ENCODE assay signal across 21 mouse cellular contexts in genomic region chr4:44154884-44155283, GRCm38 (mm10).
DNase-seq lines count a peak whose midpoint lies in the region; ATAC-seq and TF ChIP-seq lines count a peak whose summit lies in the region.
"Had no signal": no experiment of that assay in that cellular context is flagged by ENCODE, and none has a peak within 500 bp of the region (broad histone marks: within the 10 kb centered on the region; RNA-seq: fewer than 3 reads in every experiment).

No protein-coding gene starts in this region.

- H3K4me2 ChIP-seq in liver, embryonic 12.5 days = peak overlapping the region; percentile 41
- H3K4me2 ChIP-seq in liver, embryonic 16.5 days (ENCODE audit: low read depth, low read length) = peak overlapping the region; percentile 17; the same call in 1 of the 2 replicates
- H3K4me2 ChIP-seq: embryonic facial prominence, embryonic 15.5 days; forebrain, embryonic 12.5 days; heart, embryonic 11.5 days; heart, embryonic 15.5 days; hindbrain, embryonic 13.5 days had no signal

- TF ChIP-seq RAD21 in MEL (IDR thresholded peaks at IDR 0.05; ENCODE audit: low read depth, low read length) = no peak

- ATAC-seq in liver, embryonic 12.5 days = peak; percentile 77
- ATAC-seq in liver, embryonic 16.5 days (ENCODE audit: low read depth) = peak; percentile 67; the same call in 1 of the 2 replicates
- ATAC-seq: forebrain, embryonic 16.5 days; hindbrain, postnatal 0 days had no signal

- peak; percentile 57 for DNase-seq in MEL (ENCODE audit: low read depth, low spot score)
- DNase-seq in c-Kit-positive CD71-positive TER-119-positive erythroid progenitor cells, embryonic 14.5 days (ENCODE audit: low spot score) = peak; percentile 48
- no peak for DNase-seq in thymus, postnatal 14 days
- no peak for DNase-seq in kidney, adult 9 months
- no peak for DNase-seq in heart, adult 2 months
- DNase-seq: adrenal gland, adult 8-10 months; cerebellum, adult 2 months; cerebellum, postnatal 14 days; embryo, embryonic 11 days; gastrocnemius, postnatal 10 days; heart, adult 18-20 months; heart, postnatal 14 days had no signal

- no peak for TF ChIP-seq POLR2A in MEL (IDR thresholded peaks at IDR 0.05; ENCODE audit: control insufficient read depth in 1 of 2, insufficient read depth in 1 of 2, low read depth in 1 of 2, low read length in 2 of 2, poor library complexity in 1 of 2)
- TF ChIP-seq POLR2A in heart, adult 2 months (IDR thresholded peaks at IDR 0.05; ENCODE audit: insufficient read depth, low read depth, low read length) = no peak

- no peak overlapping the region for H3K4me3 ChIP-seq in MEL (ENCODE audit: control insufficient read depth in 1 of 2, insufficient read depth in 1 of 2, low read depth in 2 of 2, low read length in 2 of 2)
- no peak overlapping the region for H3K4me3 ChIP-seq in liver, embryonic 12.5 days
- no peak overlapping the region for H3K4me3 ChIP-seq in liver, embryonic 16.5 days (ENCODE audit: low read depth, low read length)
- no peak overlapping the region for H3K4me3 ChIP-seq in heart, adult 2 months
- H3K4me3 ChIP-seq: embryonic facial prominence, embryonic 15.5 days; forebrain, embryonic 12.5 days; heart, embryonic 15.5 days; hindbrain, embryonic 13.5 days had no signal

- no peak for TF ChIP-seq EP300 in MEL (IDR thresholded peaks at IDR 0.05; ENCODE audit: low read depth in 1 of 2, low read length in 2 of 2)
- no peak for TF ChIP-seq EP300 in heart, adult 2 months (IDR thresholded peaks at IDR 0.05; ENCODE audit: insufficient read depth, low read depth, low read length)

- TF ChIP-seq CTCF in MEL (IDR thresholded peaks at IDR 0.05 in 2 of 3, conservative IDR thresholded peaks at IDR 0.05 in 1 of 3; ENCODE audit: control insufficient read depth in 1 of 3, insufficient read depth in 1 of 3, low read depth in 2 of 3, low read length in 3 of 3, poor library complexity in 1 of 3, severe bottlenecking in 1 of 3) = no peak
- no peak for TF ChIP-seq CTCF in heart, adult 2 months (IDR thresholded peaks at IDR 0.05)

- H3K27me3 ChIP-seq in MEL (ENCODE audit: control insufficient read depth in 1 of 2, insufficient read depth in 2 of 2, low read length in 2 of 2) = no peaks in the 10 kb centered on the region
- H3K27me3 ChIP-seq in liver, embryonic 12.5 days (replicated peaks) = no peaks in the 10 kb centered on the region
- no peaks in the 10 kb centered on the region for H3K27me3 ChIP-seq in liver, embryonic 16.5 days (ENCODE audit: control insufficient read depth, insufficient read depth, low read depth, low read length)
- H3K27me3 ChIP-seq in heart, adult 2 months (ENCODE audit: control insufficient read depth, insufficient read depth, low read length) = no peaks in the 10 kb centered on the region
- H3K27me3 ChIP-seq: embryonic facial prominence, embryonic 15.5 days; forebrain, embryonic 12.5 days; heart, embryonic 15.5 days; hindbrain, embryonic 13.5 days had no signal

- H3K4me1 ChIP-seq in MEL (ENCODE audit: control insufficient read depth in 1 of 2, insufficient read depth in 2 of 2, low read length in 2 of 2) = peaks cover 5 to 12% of the 10 kb centered on the region in 2 experiments; a peak in 3 of 4 replicates
- peaks cover 28% of the 10 kb centered on the region for H3K4me1 ChIP-seq in liver, embryonic 12.5 days
- H3K4me1 ChIP-seq in liver, embryonic 16.5 days (ENCODE audit: control insufficient read depth, low read depth, low read length) = peaks cover 11% of the 10 kb centered on the region
- H3K4me1 ChIP-seq in heart, adult 2 months (ENCODE audit: control insufficient read depth, insufficient read depth, low read length) = no peaks in the 10 kb centered on the region; the same call in 1 of the 2 replicates
- H3K4me1 ChIP-seq: embryonic facial prominence, embryonic 15.5 days; forebrain, embryonic 12.5 days; heart, embryonic 15.5 days had no signal

- no peaks in the 10 kb centered on the region for H3K9me3 ChIP-seq in MEL (replicated peaks; ENCODE audit: insufficient read depth, low read length)
- no peaks in the 10 kb centered on the region for H3K9me3 ChIP-seq in liver, embryonic 12.5 days (replicated peaks)
- H3K9me3 ChIP-seq in liver, embryonic 16.5 days (replicated peaks; ENCODE audit: control insufficient read depth, low read length) = no peaks in the 10 kb centered on the region
- H3K9me3 ChIP-seq: embryonic facial prominence, embryonic 15.5 days; forebrain, embryonic 12.5 days; heart, embryonic 15.5 days; hindbrain, embryonic 13.5 days had no signal

- no peak overlapping the region for H3K9ac ChIP-seq in MEL (ENCODE audit: control insufficient read depth, low read depth, low read length, poor library complexity, severe bottlenecking)
- no peak overlapping the region for H3K9ac ChIP-seq in liver, embryonic 12.5 days
- no peak overlapping the region for H3K9ac ChIP-seq in liver, embryonic 16.5 days (ENCODE audit: low read depth, low read length)
- H3K9ac ChIP-seq in heart, adult 2 months (ENCODE audit: low read depth, low read length) = no peak overlapping the region
- H3K9ac ChIP-seq: embryonic facial prominence, embryonic 15.5 days; forebrain, embryonic 12.5 days; heart, embryonic 15.5 days; hindbrain, embryonic 13.5 days had no signal

- peaks cover 8 to 27% of the 10 kb centered on the region in 2 experiments for H3K36me3 ChIP-seq in MEL (ENCODE audit: control insufficient read depth in 1 of 2, insufficient read depth in 2 of 2, low read length in 2 of 2)
- H3K36me3 ChIP-seq in liver, embryonic 12.5 days = peaks cover 38% of the 10 kb centered on the region
- H3K36me3 ChIP-seq in liver, embryonic 16.5 days (ENCODE audit: control insufficient read depth, insufficient read depth) = peaks cover 10% of the 10 kb centered on the region
- no peaks in the 10 kb centered on the region for H3K36me3 ChIP-seq in heart, adult 2 months (ENCODE audit: control insufficient read depth, insufficient read depth, low read length)

- H3K27ac ChIP-seq in MEL (ENCODE audit: control insufficient read depth, low read depth, low read length) = peak overlapping the region; percentile 12; the same call in 1 of the 2 replicates
- peak overlapping the region; percentile 67 for H3K27ac ChIP-seq in liver, embryonic 12.5 days
- no peak overlapping the region for H3K27ac ChIP-seq in liver, embryonic 16.5 days (ENCODE audit: low read length)
- H3K27ac ChIP-seq in heart, adult 2 months = no peak overlapping the region
- H3K27ac ChIP-seq: embryonic facial prominence, embryonic 15.5 days; forebrain, embryonic 12.5 days; heart, embryonic 15.5 days; hindbrain, embryonic 13.5 days; hindbrain, postnatal 0 days had no signal

- peaks cover 2% of the 10 kb centered on the region; the same call in 1 of the 2 replicates for H3K79me2 ChIP-seq in MEL (ENCODE audit: control insufficient read depth, insufficient read depth, low read length, poor library complexity)
- H3K79me2 ChIP-seq in heart, adult 2 months (replicated peaks; ENCODE audit: control insufficient read depth, insufficient read depth, low read length) = peaks cover 1% of the 10 kb centered on the region

- intact Hi-C loops in heart, adult 2 months (cut with DNase I) = no loop called here

- WGBS in liver, embryonic 12.5 days (ENCODE audit: insufficient replicate concordance) = 24% methylated on average over 4 of the region's 4 CpGs
- WGBS in liver, embryonic 16.5 days (ENCODE audit: insufficient replicate concordance) = 12% methylated on average over 4 of the region's 4 CpGs
- 54% methylated on average over 4 of the region's 4 CpGs for WGBS in heart, adult 2 months

TF ChIP-seq in MEL, 35 proteins besides CTCF, POLR2A, EP300 and RAD21:
- TF ChIP-seq SMC3 (IDR thresholded peaks at IDR 0.05; ENCODE audit: low read depth, low read length) (no peak), POLR2AphosphoS2 (IDR thresholded peaks at IDR 0.05; ENCODE audit: low read length) (no peak), E2F4 (IDR thresholded peaks at IDR 0.05; ENCODE audit: borderline replicate concordance, low read depth, low read length) (no peak), SIN3A (IDR thresholded peaks at IDR 0.05; ENCODE audit: low read length) (0 out of 2 replicates have a peak, but pooled peaks have one; percentile 5), GATA1 (IDR thresholded peaks at IDR 0.05; ENCODE audit: low read depth, low read length) (0 out of 2 replicates have a peak, but pooled peaks have one; percentile 26)
TF ChIP-seq in MEL: peak in this region for 2.

Comparison
In these comparisons a context has a peak if more than half of its experiments do, and no peak if none do; other contexts are left out.
1. H3K27ac ChIP-seq: peak in MEL (single experiment) and liver, embryonic 12.5 days (single experiment); none in liver, embryonic 16.5 days (single experiment) and heart, adult 2 months (single experiment).
2. DNase-seq: peak in MEL (single experiment) and c-Kit-positive CD71-positive TER-119-positive erythroid progenitor cells, embryonic 14.5 days (single experiment); none in thymus, postnatal 14 days (single experiment), kidney, adult 9 months (single experiment) and heart, adult 2 months (0 of 2).